Mouse (Mus musculus) midbrain, embryonic 16.5 days (tissue): ENCODE data around the gene Tigd3. TPM values are rescaled to one million over a fixed set of nuclear protein-coding genes. Genes with fewer than 3 reads are reported as not detected.

Experiments used
- ATAC-seq: fragments of 200-750 bp; cut with Nextera tagmentation; 2 replicates; pipeline ENCODE4 v1.8.0; 2017; ENCODE audit warnings: moderate TSS enrichment
- H3K27ac ChIP-seq: fragments of 300-500 bp; sonication (generic); 2 replicates; pipeline ENCODE4 v1.5.1; 2014; ENCODE audit warnings: mild to moderate bottlenecking, low read length, mixed read lengths
- H3K27me3 ChIP-seq: fragments of 300-500 bp; sonication (generic); 2 replicates; pipeline ENCODE4 v1.6.1; 2014; ENCODE audit warnings: low read depth, low read length, mixed read lengths; ENCODE audit not compliant: control insufficient read depth, insufficient read depth
- H3K36me3 ChIP-seq: fragments of 300-500 bp; sonication (generic); 2 replicates; pipeline ENCODE4 v1.6.1; 2014; ENCODE audit warnings: mild to moderate bottlenecking, low read length, moderate library complexity, mixed read lengths; ENCODE audit not compliant: control insufficient read depth, insufficient read depth
- H3K4me1 ChIP-seq: fragments of 300-500 bp; sonication (generic); 2 replicates; pipeline ENCODE4 v1.6.1; 2014; ENCODE audit warnings: mild to moderate bottlenecking, low read length, mixed read lengths; ENCODE audit not compliant: control insufficient read depth, insufficient read depth
- H3K4me2 ChIP-seq: fragments of 300-500 bp; sonication (generic); 2 replicates; pipeline ENCODE4 v1.6.1; 2014; ENCODE audit warnings: mild to moderate bottlenecking, low read length, mixed read lengths
- H3K4me3 ChIP-seq: fragments of 300-500 bp; sonication (generic); 2 replicates; pipeline ENCODE4 v1.5.1; 2014; ENCODE audit warnings: low read depth, mild to moderate bottlenecking, low read length, moderate library complexity, mixed read lengths
- H3K9ac ChIP-seq: fragments of 300-500 bp; sonication (generic); 2 replicates; pipeline ENCODE4 v1.6.1; 2014; ENCODE audit warnings: low read depth, low read length, mixed read lengths
- H3K9me3 ChIP-seq: fragments of 300-500 bp; sonication (generic); replicated peaks from 2 replicates; pipeline ENCODE4 v1.6.1; 2014; ENCODE audit warnings: mild to moderate bottlenecking, low read length, mixed read lengths; ENCODE audit not compliant: control insufficient read depth, poor library complexity, severe bottlenecking
- WGBS: fragments of 180-500 bp; shearing (Covaris S2); extraction: QIAGEN DNeasy Blood & Tissue Kit; methylation state at CpG from one replicate; pipeline ENCODE4 v1.1.7; 2014; 5-methylcytosine and 5-hydroxymethylcytosine counted together
- polyA plus RNA-seq: library from polyadenylated mRNA; unstranded; fragments of >200 nt; fragmentation: Nextera tagmentation; extraction: Ambion mirVana; gene quantifications from 2 replicates; pipeline ENCODE4 v1.2.1, GENCODE M21; 2015

Tigd3 gene
- polyA plus RNA-seq, 1 experiment from 2014 or later = 13.4 TPM

GRCm38 (mm10) chr19:5912103-5913006 is 18.4 kb upstream of the Tigd3 start:
- WGBS = under 1% methylated on average over 58 of the region's 59 CpGs
- Histone ChIP-seq H3K4me3 (peak overlapping the region; percentile 94), H3K4me2 (peak overlapping the region; percentile 93), H3K9ac (peak overlapping the region; percentile 89), H3K36me3 (peaks cover 10% of the 10 kb centered on the region), H3K9me3 (no peaks in the 10 kb centered on the region), H3K27me3 (no peaks in the 10 kb centered on the region), H3K4me1 (peaks cover 28% of the 10 kb centered on the region), H3K27ac (peak overlapping the region; percentile 80)
- ATAC-seq = peak; percentile 94

GRCm38 (mm10) chr19:5911430-5912102 is 17.6 kb upstream of the Tigd3 start:
- no peak for ATAC-seq
- no peaks in the 10 kb centered on the region for H3K27me3 ChIP-seq
- H3K36me3 ChIP-seq = peaks cover 7% of the 10 kb centered on the region
- H3K4me2 ChIP-seq = peak overlapping the region; percentile 93
- 4% methylated on average over 14 of the region's 14 CpGs for WGBS
- H3K9me3 ChIP-seq = no peaks in the 10 kb centered on the region
- peak overlapping the region; percentile 94 for H3K4me3 ChIP-seq
- peaks cover 28% of the 10 kb centered on the region for H3K4me1 ChIP-seq
- peak overlapping the region; percentile 80 for H3K27ac ChIP-seq
- peak overlapping the region; percentile 89 for H3K9ac ChIP-seq

- H3K9ac ChIP-seq = peak overlapping the region; percentile 63
- no peak for ATAC-seq
- peaks cover 13% of the 10 kb centered on the region; the same call in 1 of the 2 replicates for H3K36me3 ChIP-seq
- peak overlapping the region; percentile 25 for H3K4me3 ChIP-seq
- H3K4me2 ChIP-seq = peak overlapping the region; percentile 93
- 40% methylated on average over 6 of the region's 6 CpGs for WGBS
- H3K9me3 ChIP-seq = no peaks in the 10 kb centered on the region
- peaks cover 28% of the 10 kb centered on the region for H3K4me1 ChIP-seq
- H3K27me3 ChIP-seq = no peaks in the 10 kb centered on the region
- peak overlapping the region; percentile 64 for H3K27ac ChIP-seq
These were observed 16.3 kb upstream of the Tigd3 start for GRCm38 (mm10) chr19:5910221-5910620.

- ATAC-seq = no peak
- H3K27me3 ChIP-seq = no peaks in the 10 kb centered on the region
- peaks cover 37% of the 10 kb centered on the region for H3K36me3 ChIP-seq
- H3K4me3 ChIP-seq = no peak overlapping the region
- H3K27ac ChIP-seq = no peak overlapping the region
- no peaks in the 10 kb centered on the region for H3K9me3 ChIP-seq
- H3K4me1 ChIP-seq = peaks cover 23% of the 10 kb centered on the region
- no peak overlapping the region for H3K9ac ChIP-seq
- H3K4me2 ChIP-seq = no peak overlapping the region
- 92% methylated on average over 3 of the region's 3 CpGs for WGBS
These were observed 13.3 kb upstream of the Tigd3 start for GRCm38 (mm10) chr19:5907275-5907674.

- peak overlapping the region; percentile 79 for H3K4me2 ChIP-seq
- peak; percentile 66 for ATAC-seq
These were observed 507 bp downstream of the Tigd3 start for GRCm38 (mm10) chr19:5893282-5894001.

GRCm38 (mm10) chr19:5892735-5893134 is 1.2 kb downstream of the Tigd3 start:
- Histone ChIP-seq H3K9me3 (no peaks in the 10 kb centered on the region), H3K36me3 (peaks cover 15% of the 10 kb centered on the region; the same call in 1 of the 2 replicates), H3K9ac (peak overlapping the region; percentile 91), H3K4me3 (peak overlapping the region; percentile 69), H3K27me3 (no peaks in the 10 kb centered on the region), H3K4me1 (peaks cover 25% of the 10 kb centered on the region), H3K27ac (peak overlapping the region; percentile 86), H3K4me2 (peak overlapping the region; percentile 79)
- 91% methylated on average over 13 of the region's 13 CpGs for whole genome bisulfite sequencing
- no peak for ATAC-seq

More at GRCm38 (mm10) chr19:5893282-5894001, 507 bp downstream of the Tigd3 start:
- Histone ChIP-seq H3K9me3 (no peaks in the 10 kb centered on the region), H3K9ac (peak overlapping the region; percentile 91), H3K4me3 (peak overlapping the region; percentile 69), H3K27ac (peak overlapping the region; percentile 86), H3K27me3 (no peaks in the 10 kb centered on the region), H3K36me3 (peaks cover 18% of the 10 kb centered on the region; the same call in 1 of the 2 replicates), H3K4me1 (peaks cover 25% of the 10 kb centered on the region)
- 11% methylated on average over 18 of the region's 31 CpGs for WGBS

- Histone ChIP-seq H3K9me3 (no peaks in the 10 kb centered on the region), H3K27me3 (no peaks in the 10 kb centered on the region), H3K4me3 (no peak overlapping the region), H3K4me2 (no peak overlapping the region), H3K36me3 (peaks cover 13% of the 10 kb centered on the region; the same call in 1 of the 2 replicates), H3K27ac (no peak overlapping the region), H3K9ac (no peak overlapping the region), H3K4me1 (peaks cover 25% of the 10 kb centered on the region)
- WGBS = 96% methylated on average over 7 of the region's 7 CpGs
- ATAC-seq = no peak
These were observed 1.7 kb downstream of the Tigd3 start for GRCm38 (mm10) chr19:5892262-5892661.

GRCm38 (mm10) chr19:5891521-5892258 is 2.3 kb downstream of the Tigd3 start:
- no peak overlapping the region for H3K4me3 ChIP-seq

More at GRCm38 (mm10) chr19:5891521-5892258, 2.3 kb downstream of the Tigd3 start:
- peaks cover 25% of the 10 kb centered on the region for H3K4me1 ChIP-seq
- H3K4me2 ChIP-seq = no peak overlapping the region
- WGBS = 92% methylated on average over 12 of the region's 12 CpGs
- no peaks in the 10 kb centered on the region for H3K9me3 ChIP-seq
- H3K27ac ChIP-seq = no peak overlapping the region
- no peak overlapping the region for H3K9ac ChIP-seq
- no peaks in the 10 kb centered on the region for H3K27me3 ChIP-seq
- peaks cover 9% of the 10 kb centered on the region; the same call in 1 of the 2 replicates for H3K36me3 ChIP-seq
- no peak for ATAC-seq
